Mouse (Mus musculus) limb, embryonic 14.5 days (tissue): ENCODE results near the gene Vim. TPM values are rescaled to one million over a fixed set of nuclear protein-coding genes. Genes with fewer than 3 reads are reported as not detected.
A peak's percentile ranks its signal among the peaks of the same experiment; 100 is the strongest.
"Not testable (repeated sequence)": the region's sequence is repeated elsewhere in the genome, so short reads cannot be mapped to it uniquely, and the experiment has no call there.

Experiments
- ATAC-seq: fragments of 200-750 bp; cut with Nextera tagmentation; 2 replicates; pipeline ENCODE4 v1.8.0; 2017; ENCODE audit warnings: low read depth, moderate number of reproducible peaks, moderate TSS enrichment; ENCODE audit not compliant: low FRiP score
- DNase-seq: peaks from one replicate; pipeline ENCODE4 v3.0.0-alpha.2; 2015; ENCODE audit warnings: low spot score
- H3K27ac ChIP-seq: fragments of 300-500 bp; sonication (generic); replicated peaks from 2 replicates; pipeline ENCODE4 v1.5.1; 2014; ENCODE audit warnings: low read depth, mild to moderate bottlenecking, low read length, moderate library complexity, mixed read lengths
- H3K27me3 ChIP-seq: fragments of 300-500 bp; sonication (generic); 2 replicates; pipeline ENCODE4 v1.6.1; 2014; ENCODE audit warnings: low read length, mixed read lengths; ENCODE audit not compliant: control insufficient read depth, insufficient read depth
- H3K36me3 ChIP-seq: fragments of 300-500 bp; sonication (generic); 2 replicates; pipeline ENCODE4 v1.6.1; 2014; ENCODE audit warnings: mild to moderate bottlenecking, low read length, moderate library complexity, mixed read lengths; ENCODE audit not compliant: control insufficient read depth, insufficient read depth
- H3K4me1 ChIP-seq: fragments of 300-500 bp; sonication (generic); 2 replicates; pipeline ENCODE4 v1.6.1; 2014; ENCODE audit warnings: antibody characterized with exemption, low read length, mixed read lengths; ENCODE audit not compliant: control insufficient read depth, insufficient read depth
- H3K4me2 ChIP-seq: fragments of 300-500 bp; sonication (generic); replicated peaks from 2 replicates; pipeline ENCODE4 v1.6.1; 2014; ENCODE audit warnings: low read depth, mild to moderate bottlenecking, low read length, moderate library complexity; ENCODE audit not compliant: severe bottlenecking
- H3K4me3 ChIP-seq: fragments of 300-500 bp; sonication (generic); replicated peaks from 2 replicates; pipeline ENCODE4 v1.5.1; 2014; ENCODE audit warnings: low read length
- H3K9ac ChIP-seq: fragments of 300-500 bp; sonication (generic); 2 replicates; pipeline ENCODE4 v1.6.1; 2014; ENCODE audit warnings: mild to moderate bottlenecking, low read depth, low read length, moderate library complexity; ENCODE audit not compliant: severe bottlenecking
- H3K9me3 ChIP-seq: fragments of 300-500 bp; sonication (generic); 2 replicates; pipeline ENCODE4 v1.6.1; 2016; ENCODE audit warnings: low read length; ENCODE audit not compliant: control insufficient read depth
- POLR2A ChIP-seq: fragments of 200-500 bp; IDR thresholded peaks from 2 replicates; pipeline ENCODE4 v1.8.0; 2012; ENCODE audit warnings: inconsistent platforms, mild to moderate bottlenecking, moderate library complexity, borderline replicate concordance; ENCODE audit not compliant: insufficient read depth, insufficient read length; ENCODE audit errors: extremely low read depth
- WGBS: fragments of 180-500 bp; shearing (Covaris S2); extraction: QIAGEN DNeasy Blood & Tissue Kit; methylation state at CpG from one replicate; pipeline ENCODE4 v1.1.7; 2014; 5-methylcytosine and 5-hydroxymethylcytosine counted together
- polyA plus RNA-seq, 2 experiments: library from polyadenylated mRNA; depleted of rRNA in 1 of 2; stranded (reverse) in 1 of 2; unstranded in 1 of 2; fragments of >200 nt; fragmentation: Nextera tagmentation in 1 of 2; extraction: Ambion mirVana in 1 of 2; gene quantifications; 2 replicates each; pipeline versions ENCODE4 v1.2.1 to v1.2.3; 2012 to 2014

Vim gene
- polyA plus RNA-seq, 2 experiments = 1,202 to 1,568 TPM

DNA sequence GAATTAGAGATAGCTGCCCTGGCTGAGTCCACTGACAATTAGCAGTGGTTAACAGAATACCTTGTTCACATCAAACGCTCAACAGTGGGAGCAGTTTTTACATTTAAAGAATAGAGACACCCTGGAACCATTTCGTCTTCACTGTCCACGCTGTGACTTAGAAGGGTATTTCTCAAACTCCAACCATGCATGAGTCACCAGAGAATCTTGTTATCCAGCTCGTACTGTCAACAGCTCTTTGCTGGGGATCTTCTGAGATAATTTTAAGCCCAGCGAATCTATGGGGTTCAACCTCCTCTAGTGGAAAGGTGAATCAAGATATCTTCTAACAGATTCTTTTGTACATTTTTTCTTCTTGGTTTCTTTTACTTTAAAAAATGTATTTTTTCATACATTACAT lies 24.4 kb downstream of the Vim start:
- Histone ChIP-seq H3K27me3 (no peaks in the 10 kb centered on the region), H3K4me3 (no peak overlapping the region), H3K27ac (no peak overlapping the region), H3K9ac (no peak overlapping the region), H3K4me2 (no peak overlapping the region), H3K9me3 (no peaks in the 10 kb centered on the region), H3K4me1 (no peaks in the 10 kb centered on the region), H3K36me3 (no peaks in the 10 kb centered on the region)
- no peak for TF ChIP-seq POLR2A
- DNase-seq = no peak
- ATAC-seq = no peak
- WGBS = 74% methylated on average over 5 of the region's 5 CpGs

DNA sequence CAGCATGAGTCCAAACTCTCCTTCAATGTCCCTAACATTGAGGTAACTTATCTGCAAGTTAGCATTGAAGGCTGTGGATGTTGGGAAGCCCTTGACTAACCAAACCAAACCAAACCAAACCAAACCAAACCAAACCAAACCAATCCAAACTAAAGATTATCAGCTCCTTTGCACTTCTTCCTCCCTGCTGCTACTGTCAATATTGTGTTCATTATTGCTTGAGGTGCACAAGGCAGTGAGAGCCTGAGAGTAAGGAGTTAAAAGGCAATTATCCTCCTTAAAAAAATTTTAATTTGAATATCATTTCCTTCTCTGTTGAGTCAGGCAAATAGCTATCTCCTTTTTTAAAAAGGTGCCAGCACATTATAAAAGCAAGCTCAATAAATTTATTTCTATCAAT lies 29.4 kb downstream of the Vim start:
- H3K9me3 ChIP-seq = no peaks in the 10 kb centered on the region
- peaks cover 3% of the 10 kb centered on the region; the same call in 1 of the 2 replicates for H3K4me1 ChIP-seq
- no peak overlapping the region for H3K27ac ChIP-seq
- no peaks in the 10 kb centered on the region for H3K27me3 ChIP-seq
- ATAC-seq (no peak), DNase-seq (no peak)
- TF ChIP-seq POLR2A = no peak
- H3K9ac ChIP-seq = no peak overlapping the region
- H3K36me3 ChIP-seq = no peaks in the 10 kb centered on the region
- H3K4me3 ChIP-seq = no peak overlapping the region
- H3K4me2 ChIP-seq = no peak overlapping the region

DNA sequence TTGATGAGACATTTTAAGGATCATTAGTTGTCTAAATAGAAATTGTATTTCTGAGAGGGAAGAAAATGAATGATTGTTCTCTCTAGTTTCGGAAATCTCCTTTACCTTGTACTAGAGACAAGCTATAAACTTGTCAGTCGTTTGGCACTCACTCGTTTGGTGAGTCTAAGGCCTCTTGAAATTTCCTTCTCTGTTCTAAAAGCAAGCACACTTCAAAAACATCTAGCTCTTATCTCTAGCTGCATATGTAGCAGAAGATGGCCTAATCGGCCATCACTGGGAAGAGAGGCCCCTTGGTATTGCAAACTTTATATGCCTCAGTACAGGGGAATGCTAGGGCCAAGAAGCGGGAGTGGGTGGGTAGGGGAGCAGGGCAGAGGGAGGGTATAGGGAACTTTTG lies 29.9 kb downstream of the Vim start:
- H3K9ac ChIP-seq, H3K9me3 ChIP-seq, H3K36me3 ChIP-seq, H3K4me3 ChIP-seq, DNase-seq, H3K27ac ChIP-seq, ATAC-seq, H3K27me3 ChIP-seq, H3K4me1 ChIP-seq, H3K4me2 ChIP-seq: not testable (repeated sequence)
- 63% methylated on average over 5 of the region's 5 CpGs for WGBS

DNA sequence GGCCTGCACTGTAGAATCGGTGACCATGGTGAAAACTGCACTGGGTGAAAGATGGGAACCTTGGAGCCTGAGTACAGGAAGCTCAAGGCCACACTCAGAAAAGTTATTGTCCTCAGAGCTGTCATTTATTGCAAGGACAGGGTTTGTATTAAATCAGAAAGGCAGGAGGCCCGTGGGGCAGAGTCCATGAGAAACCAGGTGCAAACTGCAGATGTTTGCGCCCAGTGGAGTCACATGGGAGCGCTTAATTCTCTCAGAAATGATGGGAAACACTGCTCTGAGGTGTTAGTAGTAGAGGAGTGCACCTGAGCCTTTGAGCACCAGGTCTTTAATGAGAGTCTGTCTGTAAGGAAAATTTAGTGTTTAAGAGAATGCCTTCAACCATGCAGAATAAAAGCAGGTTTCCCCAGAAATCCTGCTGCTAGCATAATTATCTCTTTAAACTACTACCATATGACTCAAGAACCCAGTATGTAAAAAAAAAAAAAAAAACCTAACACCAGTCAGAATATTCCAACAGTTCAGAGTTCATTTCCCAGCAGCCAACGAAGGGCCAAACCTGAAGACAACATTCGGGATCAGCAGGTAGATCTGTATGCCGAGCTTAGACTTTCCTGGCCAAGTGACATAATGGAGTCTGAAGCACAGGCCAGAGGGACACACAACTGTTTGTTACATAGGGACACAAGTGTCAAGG lies 56.6 kb downstream of the Vim start:
- no peak overlapping the region for H3K9ac ChIP-seq
- no peaks in the 10 kb centered on the region for H3K9me3 ChIP-seq
- no peak overlapping the region for H3K4me2 ChIP-seq
- ATAC-seq (peak; percentile 83), DNase-seq (peak; percentile 17)
- H3K4me1 ChIP-seq = peaks cover 11% of the 10 kb centered on the region; the same call in 1 of the 2 replicates
- no peak for TF ChIP-seq POLR2A
- H3K27me3 ChIP-seq = no peaks in the 10 kb centered on the region
- no peak overlapping the region for H3K27ac ChIP-seq
- 30% methylated on average over 7 of the region's 7 CpGs for WGBS
- no peak overlapping the region for H3K4me3 ChIP-seq
- H3K36me3 ChIP-seq = no peaks in the 10 kb centered on the region

Other genes starting within 250 kb of the Vim start
- 0.28 and 0.49 TPM in 2 replicates for gene Cubn, start 82.1 kb upstream of the Vim start, polyA plus RNA-seq (2012; rRNA removed)
- gene Cubn, start 82.1 kb upstream of the Vim start, polyA plus RNA-seq (2014; fragmentation: Nextera tagmentation; extraction: Ambion mirVana) = 0.28 and 0.29 TPM in 2 replicates
- 7.5 and 9.7 TPM in 2 replicates for gene Trdmt1, start 29.3 kb upstream of the Vim start, polyA plus RNA-seq (2012; rRNA removed)
- 12.6 and 13.7 TPM in 2 replicates for gene Trdmt1, start 29.3 kb upstream of the Vim start, polyA plus RNA-seq (2014; fragmentation: Nextera tagmentation; extraction: Ambion mirVana)
- gene St8sia6, start 220.1 kb downstream of the Vim start, polyA plus RNA-seq (2012; rRNA removed) = 1.1 TPM in 2 replicates
- gene St8sia6, start 220.1 kb downstream of the Vim start, polyA plus RNA-seq (2014; fragmentation: Nextera tagmentation; extraction: Ambion mirVana) = 3.0 and 3.3 TPM in 2 replicates